Mouse (Mus musculus) stomach, embryonic 15.5 days (tissue): ENCODE results near the gene Asrgl1. TPM values are rescaled to one million over a fixed set of nuclear protein-coding genes. Genes with fewer than 3 reads are reported as not detected.
"Not testable (repeated sequence)": the region's sequence is repeated elsewhere in the genome, so short reads cannot be mapped to it uniquely, and the experiment has no call there.

Source experiments
- ATAC-seq: fragments of 200-750 bp; cut with Nextera tagmentation; 2 replicates; pipeline ENCODE4 v1.8.0; 2017; ENCODE audit warnings: low read depth, moderate number of reproducible peaks, moderate TSS enrichment; ENCODE audit not compliant: insufficient read depth, low FRiP score
- H3K27ac ChIP-seq: fragments of 300-500 bp; sonication (generic); 2 replicates; pipeline ENCODE4 v1.5.1; 2015; ENCODE audit warnings: mild to moderate bottlenecking, inconsistent platforms
- H3K27me3 ChIP-seq: fragments of 300-500 bp; sonication (generic); replicated peaks from 2 replicates; pipeline ENCODE4 v1.6.1; 2015; ENCODE audit warnings: inconsistent platforms
- H3K36me3 ChIP-seq: fragments of 300-500 bp; sonication (generic); 2 replicates; pipeline ENCODE4 v1.6.1; 2015; ENCODE audit warnings: inconsistent platforms
- H3K4me1 ChIP-seq: fragments of 300-500 bp; sonication (generic); 2 replicates; pipeline ENCODE4 v1.6.1; 2015; ENCODE audit warnings: inconsistent platforms
- H3K4me2 ChIP-seq: fragments of 300-500 bp; sonication (generic); 2 replicates; pipeline ENCODE4 v1.6.1; 2015; ENCODE audit warnings: mild to moderate bottlenecking, inconsistent platforms
- H3K4me3 ChIP-seq: fragments of 300-500 bp; sonication (generic); replicated peaks from 2 replicates; pipeline ENCODE4 v1.5.1; 2015; ENCODE audit warnings: inconsistent platforms
- H3K9ac ChIP-seq: fragments of 300-500 bp; sonication (generic); 2 replicates; pipeline ENCODE4 v1.6.1; 2015; ENCODE audit warnings: inconsistent platforms
- H3K9me3 ChIP-seq: fragments of 300-500 bp; sonication (generic); 2 replicates; pipeline ENCODE4 v1.6.1; 2016; ENCODE audit warnings: inconsistent platforms
- WGBS: fragments of 180-500 bp; shearing (Covaris S2); methylation state at CpG from one replicate; pipeline ENCODE4 v1.1.7; 2015; 5-methylcytosine and 5-hydroxymethylcytosine counted together
- polyA plus RNA-seq: library from polyadenylated mRNA; unstranded; fragments of >200 nt; fragmentation: Nextera tagmentation; extraction: Ambion mirVana; gene quantifications from 2 replicates; pipeline ENCODE4 v1.2.1, GENCODE M21; 2015

Gene Asrgl1
- 13.7 and 16.4 TPM in 2 replicates for polyA plus RNA-seq

DNA sequence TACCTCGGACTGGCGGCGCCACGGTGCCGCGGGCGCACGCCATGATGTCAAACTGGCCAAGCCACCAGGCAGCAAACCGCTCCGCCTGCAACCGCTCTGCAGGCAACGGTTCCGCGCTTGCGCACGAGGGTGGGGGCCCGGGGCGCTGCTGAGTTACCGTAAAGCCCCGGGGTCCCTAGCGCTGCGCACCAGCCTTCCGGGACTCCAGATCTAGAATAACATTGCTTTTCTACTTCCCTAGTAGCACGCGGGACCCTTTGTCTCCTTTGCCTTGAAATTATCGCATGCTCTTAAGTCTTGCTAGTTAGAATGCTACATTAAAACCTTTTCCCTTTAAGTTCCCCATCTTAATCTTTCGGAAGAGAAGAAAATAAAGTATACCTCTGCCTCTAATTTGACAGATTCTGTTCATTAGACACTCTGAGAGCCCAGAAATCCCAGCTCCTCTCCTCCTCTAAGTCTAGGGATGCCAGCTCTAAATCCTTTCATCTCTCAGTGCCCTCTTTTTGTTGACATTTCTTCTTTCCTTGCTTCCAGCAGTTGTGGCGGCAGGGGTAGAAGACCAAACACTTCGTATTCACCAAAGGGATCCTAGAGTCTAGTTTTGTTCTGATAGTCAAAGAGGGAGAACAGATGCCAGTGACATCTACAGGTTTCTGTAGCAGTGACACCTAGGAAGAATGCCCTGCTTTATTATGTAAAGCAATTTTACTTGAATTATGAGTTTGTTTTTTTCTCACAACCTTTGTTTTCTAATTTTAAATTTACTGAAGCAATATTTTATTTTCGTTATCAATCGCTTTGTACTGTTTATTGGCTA lies at the start of gene Asrgl1:
TSS of gene Asrgl1 (minus strand) at position 125 of the 820 bp plus-strand sequence.
- Histone ChIP-seq H3K9me3 (no peaks in the 10 kb centered on the region), H3K27ac (no peak within 1 kb of the TSS), H3K9ac (peak within 1 kb of the TSS; percentile 33), H3K4me1 (no peaks in the 10 kb centered on the region; the same call in 1 of the 2 replicates), H3K27me3 (no peaks in the 10 kb centered on the region), H3K4me2 (peak within 1 kb of the TSS; percentile 98), H3K36me3 (no peaks in the 10 kb centered on the region), H3K4me3 (peak within 1 kb of the TSS; percentile 76)
- WGBS, result 11% methylated on average over 31 of the region's 31 CpGs
- peak; percentile 95 for ATAC-seq

DNA sequence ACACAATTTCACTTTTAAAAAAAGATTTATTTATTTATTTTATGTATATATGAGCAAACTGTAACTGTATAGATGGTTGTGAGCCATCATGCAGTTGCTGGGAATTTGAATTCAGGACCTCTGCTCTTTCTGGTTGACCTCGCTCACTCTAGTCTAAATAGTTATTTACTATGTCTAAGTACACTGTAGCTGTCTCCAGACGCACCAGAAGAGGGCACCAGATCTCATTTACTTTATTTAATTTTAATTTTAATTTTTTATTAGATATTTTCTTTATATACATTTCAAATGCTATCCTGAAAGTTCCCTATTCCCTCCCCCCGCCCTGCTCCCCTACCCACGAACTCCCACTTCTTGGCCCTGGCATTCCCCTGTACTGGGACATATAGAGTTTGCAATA lies 10.8 kb upstream of the Asrgl1 start:
- WGBS, result 62% methylated on average over 4 of the region's 4 CpGs
- no peak overlapping the region for H3K9ac ChIP-seq
- no peaks in the 10 kb centered on the region for H3K36me3 ChIP-seq
- no peaks in the 10 kb centered on the region for H3K9me3 ChIP-seq
- no peak overlapping the region for H3K4me3 ChIP-seq
- no peak for ATAC-seq
- H3K27me3 ChIP-seq, result no peaks in the 10 kb centered on the region
- H3K4me1 ChIP-seq, result no peaks in the 10 kb centered on the region
- H3K27ac ChIP-seq, result no peak overlapping the region
- H3K4me2 ChIP-seq, result no peak overlapping the region

DNA sequence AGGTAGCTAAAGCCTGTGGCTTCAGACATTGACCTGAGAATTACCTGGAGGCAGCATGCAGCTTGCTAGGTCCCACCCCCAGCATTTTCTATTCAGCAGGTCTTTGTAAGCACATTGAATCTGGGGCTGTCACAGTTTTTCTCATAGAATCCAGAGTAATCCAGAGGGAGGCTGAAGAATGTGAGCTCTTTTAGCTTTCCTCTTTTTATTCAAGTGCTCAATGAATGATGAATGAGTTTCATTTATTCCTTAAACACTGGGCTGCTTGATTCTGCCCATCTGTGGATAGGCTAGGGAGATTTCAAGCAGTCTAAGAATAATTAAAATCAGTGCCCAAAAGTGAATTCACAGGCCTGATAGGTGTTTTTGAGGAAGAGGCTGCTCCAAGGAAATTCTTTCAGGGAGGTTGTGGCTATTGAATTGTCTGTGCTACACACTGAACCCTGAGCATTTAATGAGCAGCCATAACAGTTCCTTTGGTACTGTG lies 8.2 kb upstream of the Asrgl1 start:
- no peak for ATAC-seq
- no peaks in the 10 kb centered on the region for H3K27me3 ChIP-seq
- no peaks in the 10 kb centered on the region for H3K9me3 ChIP-seq
- H3K36me3 ChIP-seq, result no peaks in the 10 kb centered on the region
- no peak overlapping the region for H3K4me3 ChIP-seq
- H3K4me2 ChIP-seq, result no peak overlapping the region
- H3K9ac ChIP-seq, result no peak overlapping the region
- H3K4me1 ChIP-seq, result no peaks in the 10 kb centered on the region
- no peak overlapping the region for H3K27ac ChIP-seq

DNA sequence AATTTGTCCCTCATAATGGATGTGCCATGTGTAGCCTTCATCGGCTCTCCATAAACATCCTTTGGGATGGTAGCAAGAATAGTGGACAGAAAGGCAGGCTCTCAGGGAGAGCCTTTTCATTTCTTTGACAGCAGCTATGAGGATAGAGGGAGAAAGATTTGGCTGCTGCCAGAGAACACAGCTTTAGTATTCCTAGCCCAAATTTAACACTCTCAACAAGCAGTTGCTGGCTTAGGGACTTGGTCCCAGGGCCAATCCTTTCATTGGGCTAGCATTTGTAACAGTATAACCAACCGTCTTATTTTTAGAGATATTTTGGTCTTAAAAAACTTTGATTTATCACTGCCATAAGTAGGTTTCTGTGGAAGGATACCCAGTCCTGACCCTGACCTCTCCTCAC lies 7.8 kb upstream of the Asrgl1 start:
- 68% methylated on average over 2 of the region's 2 CpGs for WGBS
- Histone ChIP-seq H3K4me1 (no peaks in the 10 kb centered on the region), H3K27me3 (no peaks in the 10 kb centered on the region), H3K27ac (no peak overlapping the region), H3K4me3 (no peak overlapping the region), H3K4me2 (no peak overlapping the region), H3K9ac (no peak overlapping the region), H3K9me3 (no peaks in the 10 kb centered on the region), H3K36me3 (no peaks in the 10 kb centered on the region)
- no peak for ATAC-seq

DNA sequence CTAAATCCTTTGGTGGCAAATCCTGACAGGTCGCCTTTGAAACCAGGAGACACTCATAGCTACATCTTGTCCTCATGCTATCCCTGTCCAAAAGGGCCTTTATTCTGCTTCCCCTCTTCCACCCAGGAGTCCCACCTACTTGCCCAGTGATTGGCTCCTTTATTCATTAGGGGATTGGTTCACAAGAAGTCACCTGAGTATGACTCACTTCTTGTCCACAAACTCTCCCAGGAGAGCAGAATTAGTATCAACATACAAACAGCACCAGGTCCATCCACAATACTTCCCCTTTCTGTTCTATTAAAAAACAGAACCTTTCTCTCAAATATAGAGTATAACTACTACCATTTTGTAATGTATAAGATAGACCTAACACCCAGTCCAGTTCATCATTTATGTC lies 4.9 kb upstream of the Asrgl1 start:
- ATAC-seq, H3K4me3 ChIP-seq, H3K4me2 ChIP-seq, H3K9me3 ChIP-seq, H3K36me3 ChIP-seq, H3K27me3 ChIP-seq, H3K9ac ChIP-seq, H3K4me1 ChIP-seq, H3K27ac ChIP-seq: not testable (repeated sequence)
- 74% methylated on average over 1 of the region's 1 CpGs for WGBS

DNA sequence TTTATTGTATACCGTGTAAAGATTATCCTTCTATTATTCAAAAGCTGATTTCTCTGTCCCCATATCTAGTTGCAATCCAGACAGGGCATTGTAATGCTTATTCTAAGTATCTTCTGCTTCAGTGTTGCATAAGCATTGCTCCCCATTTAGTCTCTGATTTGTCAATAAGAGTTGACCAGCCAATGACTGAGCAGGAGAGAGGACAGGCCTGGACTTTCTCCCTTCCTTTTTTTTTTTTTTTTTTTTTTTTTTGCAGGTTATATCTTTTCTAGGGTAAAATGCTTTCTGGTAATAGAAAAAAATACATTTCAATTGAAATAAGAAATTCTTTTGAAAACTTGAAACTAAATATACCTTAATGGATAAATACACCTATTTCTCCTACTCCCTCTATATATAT lies 1.7 kb upstream of the Asrgl1 start:
- Histone ChIP-seq H3K9ac (no peak overlapping the region), H3K9me3 (no peaks in the 10 kb centered on the region), H3K4me2 (no peak overlapping the region), H3K4me1 (no peaks in the 10 kb centered on the region; the same call in 1 of the 2 replicates), H3K4me3 (no peak overlapping the region), H3K36me3 (no peaks in the 10 kb centered on the region), H3K27me3 (no peaks in the 10 kb centered on the region), H3K27ac (no peak overlapping the region)
- no peak for ATAC-seq
- WGBS, result 92% methylated on average over 1 of the region's 1 CpGs

DNA sequence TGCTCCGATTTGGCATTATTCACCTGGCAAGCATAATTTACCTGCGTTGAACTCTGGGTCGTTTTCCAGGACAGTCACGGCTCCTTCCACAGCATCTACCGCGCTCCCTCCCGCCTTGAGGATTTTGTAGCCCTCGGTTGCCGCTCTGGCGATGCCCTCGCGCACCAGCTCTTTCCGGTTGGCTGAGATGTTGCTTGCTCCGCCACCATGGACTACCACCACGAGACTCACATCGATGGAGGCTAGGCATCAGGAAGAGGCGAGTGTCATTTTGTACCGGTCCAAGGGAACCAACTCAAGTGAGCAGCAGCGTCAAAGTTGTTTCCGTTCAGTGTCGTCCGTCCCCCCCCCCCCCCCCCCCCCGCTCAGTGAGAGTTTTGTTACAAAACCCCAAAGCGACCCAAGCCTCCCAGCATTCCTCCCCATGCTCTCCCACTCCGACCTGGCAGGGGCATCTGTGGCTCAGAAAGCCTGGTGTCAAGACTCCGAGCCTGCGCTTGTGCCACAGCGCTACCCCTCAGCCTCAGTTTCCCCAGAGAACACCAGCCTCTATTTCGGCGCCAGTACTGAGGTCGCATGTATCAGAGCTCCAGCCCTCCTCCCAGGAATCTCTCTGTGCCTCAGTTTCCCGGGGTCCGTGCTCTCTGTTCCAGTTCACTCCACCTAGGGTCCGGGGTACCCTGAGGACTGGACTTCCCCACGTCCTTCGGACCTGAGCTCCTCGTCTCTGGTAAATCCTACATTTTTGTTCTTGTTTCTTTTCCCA lies 507 bp downstream of the Asrgl1 start:
- Histone ChIP-seq H3K4me3 (peak overlapping the region; percentile 76), H3K4me1 (no peaks in the 10 kb centered on the region; the same call in 1 of the 2 replicates), H3K4me2 (peak overlapping the region; percentile 98), H3K9me3 (no peaks in the 10 kb centered on the region), H3K9ac (peak overlapping the region; percentile 33), H3K27ac (no peak overlapping the region), H3K36me3 (no peaks in the 10 kb centered on the region), H3K27me3 (no peaks in the 10 kb centered on the region)
- peak; percentile 37 for ATAC-seq
- WGBS, result under 1% methylated on average over 36 of the region's 37 CpGs

DNA sequence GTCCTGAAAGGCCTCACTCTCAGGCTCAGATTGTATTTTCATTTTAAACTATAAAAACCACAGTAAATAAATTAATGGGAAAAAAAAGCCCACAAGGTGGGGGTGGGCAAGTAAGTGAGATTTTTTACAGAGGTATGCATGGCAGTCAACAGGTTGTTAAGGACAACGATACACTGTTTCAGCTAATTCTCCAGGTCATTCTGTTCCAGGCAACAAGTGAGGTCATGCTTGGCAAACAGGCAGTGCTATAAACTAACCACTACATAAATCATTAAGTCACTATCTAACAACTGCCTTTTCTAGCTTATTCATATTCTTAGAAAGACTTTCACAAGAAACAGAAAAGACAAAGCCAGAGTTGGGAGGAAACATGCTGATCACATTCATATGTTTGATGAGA lies 5.4 kb downstream of the Asrgl1 start:
- no peak overlapping the region for H3K4me3 ChIP-seq
- no peaks in the 10 kb centered on the region for H3K9me3 ChIP-seq
- no peak overlapping the region for H3K27ac ChIP-seq
- WGBS, result 58% methylated on average over 1 of the region's 1 CpGs
- H3K4me1 ChIP-seq, result no peaks in the 10 kb centered on the region; the same call in 1 of the 2 replicates
- H3K9ac ChIP-seq, result no peak overlapping the region
- H3K27me3 ChIP-seq, result no peaks in the 10 kb centered on the region
- no peaks in the 10 kb centered on the region for H3K36me3 ChIP-seq
- no peak for ATAC-seq
- no peak overlapping the region for H3K4me2 ChIP-seq

DNA sequence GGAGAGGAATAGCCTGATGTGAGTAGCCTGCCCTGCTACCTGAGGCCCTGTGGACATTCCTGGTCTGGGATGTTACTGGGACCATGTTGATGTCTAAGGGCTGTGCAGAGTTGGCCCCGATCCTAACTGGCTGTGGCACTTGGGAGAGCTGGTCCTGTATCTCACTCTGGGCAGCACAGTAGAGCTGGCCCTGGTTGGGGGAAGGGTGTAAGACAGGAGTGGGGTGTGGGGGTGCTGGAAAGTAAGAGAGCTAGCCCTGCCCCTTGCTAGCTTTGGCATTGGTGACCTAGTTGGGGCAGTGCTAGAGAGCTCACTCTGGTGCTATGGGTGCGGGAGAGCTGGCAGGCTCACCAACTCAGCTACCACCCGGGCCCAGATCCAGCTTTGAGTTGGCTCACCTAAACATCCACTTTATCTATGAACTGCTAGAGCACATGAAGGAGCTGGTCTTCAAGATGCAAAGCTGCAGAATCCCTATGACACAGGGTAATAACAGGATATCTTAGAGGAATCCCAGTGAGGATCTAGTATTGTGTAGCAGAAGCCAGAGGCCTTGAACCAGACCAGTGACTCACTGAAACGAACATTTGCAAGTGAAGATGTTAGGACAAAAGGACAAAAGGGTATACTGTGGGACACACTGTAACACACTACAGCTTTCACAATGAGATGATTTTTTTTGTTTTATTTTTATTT lies 6.8 kb downstream of the Asrgl1 start:
- ATAC-seq, result no peak
- Histone ChIP-seq H3K27ac (no peak overlapping the region), H3K27me3 (no peaks in the 10 kb centered on the region), H3K9me3 (no peaks in the 10 kb centered on the region), H3K36me3 (no peaks in the 10 kb centered on the region), H3K4me3 (no peak overlapping the region), H3K4me1 (no peaks in the 10 kb centered on the region), H3K9ac (no peak overlapping the region), H3K4me2 (no peak overlapping the region)
- whole genome bisulfite sequencing, result 87% methylated on average over 4 of the region's 4 CpGs

DNA sequence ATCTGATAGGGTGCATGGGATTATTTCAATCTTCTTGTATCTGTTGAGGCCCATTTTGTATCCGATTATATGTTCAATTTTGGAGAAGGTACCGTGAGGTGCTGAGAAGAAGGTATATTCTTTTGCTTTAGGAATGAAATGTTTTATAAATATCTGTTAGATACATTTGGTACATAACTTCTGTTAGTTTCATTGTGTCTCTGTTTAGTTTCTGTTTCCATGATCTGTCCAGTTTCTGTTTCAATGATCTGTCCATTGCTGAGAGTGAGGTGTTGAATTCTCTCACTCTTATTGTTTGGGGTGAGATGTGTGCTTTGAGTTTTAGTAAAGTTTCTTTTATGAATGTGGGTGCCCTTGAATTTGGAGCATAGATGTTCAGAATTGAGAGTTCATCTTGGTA lies 11.4 kb downstream of the Asrgl1 start:
- WGBS, result 89% methylated on average over 2 of the region's 2 CpGs
- not testable (repeated sequence) for H3K4me2 ChIP-seq, H3K27ac ChIP-seq, H3K4me1 ChIP-seq, H3K27me3 ChIP-seq, H3K4me3 ChIP-seq, H3K9ac ChIP-seq, H3K36me3 ChIP-seq, H3K9me3 ChIP-seq, ATAC-seq

DNA sequence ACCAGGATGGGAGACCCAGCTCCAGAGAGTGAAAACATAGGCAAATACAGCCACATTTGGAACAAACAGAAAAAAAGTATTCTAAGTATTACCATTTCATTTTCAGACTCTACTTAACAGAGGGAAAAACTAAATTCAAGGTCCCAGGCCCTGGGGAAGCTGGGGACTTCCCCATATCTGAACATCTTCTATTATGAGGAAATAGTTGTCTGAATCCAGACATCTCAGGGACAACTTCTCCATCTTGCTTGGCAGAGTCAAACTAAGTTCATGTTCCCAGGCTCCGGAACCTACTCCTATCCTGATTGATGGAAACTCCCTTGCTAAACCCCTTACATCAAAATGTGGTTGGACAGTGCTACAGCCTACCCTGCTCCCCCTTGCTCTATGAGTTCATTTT lies 13.0 kb downstream of the Asrgl1 start:
- Histone ChIP-seq H3K9ac (no peak overlapping the region), H3K27ac (no peak overlapping the region), H3K27me3 (no peaks in the 10 kb centered on the region), H3K4me2 (no peak overlapping the region), H3K4me1 (no peaks in the 10 kb centered on the region), H3K4me3 (no peak overlapping the region), H3K36me3 (no peaks in the 10 kb centered on the region), H3K9me3 (no peaks in the 10 kb centered on the region)
- no peak for ATAC-seq
- WGBS, result 85% methylated on average over 1 of the region's 1 CpGs
